Mouse (Mus musculus) liver, postnatal 0 days (tissue): ENCODE data around the gene Rsu1. TPM values are rescaled to one million over a fixed set of nuclear protein-coding genes. Genes with fewer than 3 reads are reported as not detected.

Source experiments
- ATAC-seq: fragments of 200-750 bp; cut with Nextera tagmentation; 2 replicates; pipeline ENCODE4 v1.8.0; 2017; ENCODE audit warnings: mild to moderate bottlenecking, moderate library complexity
- DNase-seq: peaks from one replicate; pipeline ENCODE4 v3.0.0-alpha.2; 2016
- H3K27ac ChIP-seq: fragments of 300-500 bp; sonication (generic); 2 replicates; pipeline ENCODE4 v1.5.1; 2014; ENCODE audit warnings: antibody characterized with exemption, moderate library complexity, mild to moderate bottlenecking, low read depth
- H3K27me3 ChIP-seq: fragments of 300-500 bp; sonication (generic); 2 replicates; pipeline ENCODE4 v1.6.1; 2014; ENCODE audit warnings: low read length, control low read depth, mixed read lengths; ENCODE audit not compliant: insufficient read depth
- H3K36me3 ChIP-seq: fragments of 300-500 bp; sonication (generic); replicated peaks from 2 replicates; pipeline ENCODE4 v1.6.1; 2014; ENCODE audit warnings: mild to moderate bottlenecking, control low read depth, low read length, moderate library complexity, mixed read lengths; ENCODE audit not compliant: insufficient read depth
- H3K4me1 ChIP-seq: fragments of 300-500 bp; sonication (generic); 2 replicates; pipeline ENCODE4 v1.6.1; 2014; ENCODE audit warnings: antibody characterized with exemption, mild to moderate bottlenecking, control low read depth; ENCODE audit not compliant: insufficient read depth
- H3K4me2 ChIP-seq: fragments of 300-500 bp; sonication (generic); 2 replicates; pipeline ENCODE4 v1.6.1; 2014; ENCODE audit warnings: low read depth, mild to moderate bottlenecking, low read length, moderate library complexity, mixed read lengths
- H3K4me3 ChIP-seq: fragments of 300-500 bp; sonication (generic); 2 replicates; pipeline ENCODE4 v1.5.1; 2014; ENCODE audit warnings: low read depth, low read length
- H3K9ac ChIP-seq: fragments of 300-500 bp; sonication (generic); replicated peaks from 2 replicates; pipeline ENCODE4 v1.6.1; 2014; ENCODE audit warnings: mild to moderate bottlenecking, moderate library complexity
- H3K9me3 ChIP-seq: fragments of 300-500 bp; sonication (generic); 2 replicates; pipeline ENCODE4 v1.6.1; 2016; ENCODE audit warnings: mild to moderate bottlenecking, control low read depth, low read length, mixed read lengths
- CTCF ChIP-seq: sonication (generic); IDR thresholded peaks from 2 replicates; pipeline ENCODE4 v1.5.1; 2016; ENCODE audit warnings: antibody characterized with exemption, low read depth
- EP300 ChIP-seq: IDR thresholded peaks from 2 replicates; pipeline ENCODE4 v1.6.1; 2016; ENCODE audit warnings: antibody characterized with exemption, low read depth, mild to moderate bottlenecking
- WGBS: fragments of 180-500 bp; shearing (Covaris S2); extraction: QIAGEN DNeasy Blood & Tissue Kit; methylation state at CpG from one replicate; pipeline ENCODE4 v1.1.7; 2014; ENCODE audit not compliant: insufficient replicate concordance; 5-methylcytosine and 5-hydroxymethylcytosine counted together
- polyA plus RNA-seq: library from polyadenylated mRNA; unstranded; fragments of >200 nt; fragmentation: Nextera tagmentation; extraction: Ambion mirVana; gene quantifications from 2 replicates; pipeline ENCODE4 v1.2.1, GENCODE M21; 2015

Rsu1 gene
- polyA plus RNA-seq, 1 experiment from 2014 or later, result 55.5 TPM

DNA sequence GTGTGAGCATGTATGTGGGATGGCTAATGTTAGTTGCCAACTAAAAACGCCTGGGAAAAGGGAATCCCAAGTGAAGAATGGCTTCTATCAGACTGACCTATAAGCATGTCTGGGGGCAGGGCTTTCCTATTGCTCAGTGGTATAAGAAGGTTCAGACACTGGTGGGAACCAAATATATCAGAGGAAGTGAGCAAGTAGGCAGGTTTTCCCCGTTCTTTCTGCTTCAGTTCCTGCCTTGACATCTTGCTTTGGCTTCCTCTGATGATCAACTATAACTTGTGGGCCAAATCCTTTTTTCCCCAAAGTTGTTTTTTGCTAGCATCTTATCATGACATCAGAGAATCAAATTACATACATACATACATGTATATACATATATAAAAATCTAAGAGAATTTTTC lies 51.1 kb downstream of the Rsu1 start:
- 67% methylated on average over 2 of the region's 2 CpGs for WGBS
- Histone ChIP-seq H3K9me3 (no peaks in the 10 kb centered on the region), H3K27ac (no peak overlapping the region), H3K4me3 (no peak overlapping the region), H3K4me2 (no peak overlapping the region), H3K27me3 (no peaks in the 10 kb centered on the region), H3K36me3 (peaks cover 19% of the 10 kb centered on the region), H3K4me1 (no peaks in the 10 kb centered on the region), H3K9ac (no peak overlapping the region)
- no peak for ATAC-seq
- DNase-seq, result no peak
- TF ChIP-seq CTCF, result no peak
- no peak for TF ChIP-seq EP300

DNA sequence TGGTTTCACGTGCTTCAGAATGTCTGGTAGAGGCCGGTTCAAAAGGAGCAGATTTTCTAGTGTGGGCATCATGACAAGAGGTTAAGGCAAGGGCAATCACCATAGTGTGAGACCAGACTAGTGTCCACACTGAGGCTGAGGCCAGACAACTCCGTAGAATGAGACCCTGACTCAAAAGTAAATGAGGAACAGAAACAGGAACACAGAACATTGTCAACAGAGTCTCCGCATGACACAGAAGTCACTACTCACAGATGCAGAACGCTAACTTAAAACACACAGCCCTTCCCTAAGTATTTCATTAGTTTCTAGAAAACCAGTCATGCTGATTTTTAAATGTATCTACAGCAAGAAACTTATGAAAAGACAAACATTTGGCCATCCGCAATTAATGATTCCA lies 53.1 kb downstream of the Rsu1 start:
- ATAC-seq, result no peak
- no peaks in the 10 kb centered on the region for H3K4me1 ChIP-seq
- no peak overlapping the region for H3K4me3 ChIP-seq
- no peaks in the 10 kb centered on the region for H3K9me3 ChIP-seq
- peaks cover 21% of the 10 kb centered on the region for H3K36me3 ChIP-seq
- no peak overlapping the region for H3K27ac ChIP-seq
- WGBS, result 75% methylated on average over 6 of the region's 6 CpGs
- H3K4me2 ChIP-seq, result no peak overlapping the region
- TF ChIP-seq EP300 (no peak), CTCF (no peak)
- H3K27me3 ChIP-seq, result no peaks in the 10 kb centered on the region
- H3K9ac ChIP-seq, result no peak overlapping the region
- no peak for DNase-seq

DNA sequence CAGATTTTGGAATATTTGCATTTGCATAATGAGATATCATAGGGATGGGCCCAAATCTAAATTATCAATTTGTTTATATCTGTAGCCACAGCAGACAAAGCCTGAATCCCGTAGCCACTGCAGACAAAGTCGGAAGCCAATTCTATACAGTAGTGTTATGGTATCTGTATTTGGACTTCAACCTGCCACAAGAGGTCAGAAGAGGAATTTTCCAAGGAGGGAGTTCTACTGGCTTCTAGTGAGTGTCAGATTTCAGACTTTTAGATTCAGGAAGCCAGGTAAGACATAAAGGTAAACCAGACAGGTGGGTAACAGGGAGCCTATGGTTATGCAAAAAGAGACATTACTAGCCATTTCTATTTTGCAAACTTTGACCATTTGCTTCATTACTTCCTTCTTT lies 64.4 kb downstream of the Rsu1 start:
- TF ChIP-seq EP300 (no peak), CTCF (no peak)
- H3K4me1 ChIP-seq, result no peaks in the 10 kb centered on the region
- ATAC-seq, result no peak
- WGBS, result 77% methylated on average over 2 of the region's 2 CpGs
- H3K27ac ChIP-seq, result no peak overlapping the region
- DNase-seq, result no peak
- H3K36me3 ChIP-seq, result peaks cover 1% of the 10 kb centered on the region; the same call in 1 of the 2 replicates
- no peaks in the 10 kb centered on the region for H3K9me3 ChIP-seq
- no peak overlapping the region for H3K9ac ChIP-seq
- H3K27me3 ChIP-seq, result no peaks in the 10 kb centered on the region
- no peak overlapping the region for H3K4me3 ChIP-seq
- H3K4me2 ChIP-seq, result no peak overlapping the region

DNA sequence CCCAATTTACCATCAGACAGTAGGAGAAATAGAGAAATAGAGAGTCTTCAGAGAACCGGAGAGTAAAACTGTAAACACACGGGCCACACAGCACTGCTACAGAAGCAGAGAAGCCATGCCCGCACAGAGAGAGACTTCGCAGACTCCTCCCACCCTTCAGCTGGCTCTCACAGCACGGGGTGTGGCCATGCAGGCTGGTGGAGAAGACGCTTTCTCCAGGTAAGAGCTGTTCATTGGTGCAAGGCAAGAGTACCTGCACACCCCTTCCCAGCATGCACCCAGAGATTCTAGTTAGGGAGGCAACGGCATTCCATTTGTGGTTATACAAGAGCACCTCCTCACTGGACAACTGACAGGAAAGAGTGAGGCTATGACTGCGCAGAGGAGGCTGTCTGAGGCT lies 64.8 kb downstream of the Rsu1 start:
- no peak overlapping the region for H3K27ac ChIP-seq
- no peaks in the 10 kb centered on the region for H3K27me3 ChIP-seq
- no peaks in the 10 kb centered on the region for H3K4me1 ChIP-seq
- no peak overlapping the region for H3K4me2 ChIP-seq
- TF ChIP-seq EP300 (no peak), CTCF (no peak)
- 65% methylated on average over 8 of the region's 8 CpGs for WGBS
- peaks cover 4% of the 10 kb centered on the region; the same call in 1 of the 2 replicates for H3K36me3 ChIP-seq
- ATAC-seq (no peak), DNase-seq (no peak)
- H3K4me3 ChIP-seq, result no peak overlapping the region
- H3K9me3 ChIP-seq, result no peaks in the 10 kb centered on the region
- no peak overlapping the region for H3K9ac ChIP-seq

- ATAC-seq (no peak), DNase-seq (no peak)
- no peak overlapping the region for H3K4me2 ChIP-seq
- no peaks in the 10 kb centered on the region for H3K9me3 ChIP-seq
- no peaks in the 10 kb centered on the region for H3K4me1 ChIP-seq
- no peak overlapping the region for H3K4me3 ChIP-seq
- no peak overlapping the region for H3K27ac ChIP-seq
- peaks cover 4% of the 10 kb centered on the region; the same call in 1 of the 2 replicates for H3K36me3 ChIP-seq
- WGBS, result 87% methylated on average over 6 of the region's 6 CpGs
- TF ChIP-seq CTCF (no peak), EP300 (no peak)
- H3K27me3 ChIP-seq, result no peaks in the 10 kb centered on the region
- no peak overlapping the region for H3K9ac ChIP-seq
These were observed 68.3 kb downstream of the Rsu1 start for GRCm38 (mm10) chr2:13202805-13203475.

- Histone ChIP-seq H3K27ac (no peak overlapping the region), H3K9me3 (no peaks in the 10 kb centered on the region), H3K4me3 (no peak overlapping the region), H3K4me1 (no peaks in the 10 kb centered on the region), H3K9ac (no peak overlapping the region), H3K36me3 (peaks cover 4% of the 10 kb centered on the region; the same call in 1 of the 2 replicates), H3K27me3 (no peaks in the 10 kb centered on the region), H3K4me2 (no peak overlapping the region)
- no peak for ATAC-seq
- no peak for DNase-seq
- 83% methylated on average over 7 of the region's 7 CpGs for WGBS
- no peak for TF ChIP-seq CTCF
- no peak for TF ChIP-seq EP300
These were observed 71.5 kb downstream of the Rsu1 start for GRCm38 (mm10) chr2:13199713-13200112.

DNA sequence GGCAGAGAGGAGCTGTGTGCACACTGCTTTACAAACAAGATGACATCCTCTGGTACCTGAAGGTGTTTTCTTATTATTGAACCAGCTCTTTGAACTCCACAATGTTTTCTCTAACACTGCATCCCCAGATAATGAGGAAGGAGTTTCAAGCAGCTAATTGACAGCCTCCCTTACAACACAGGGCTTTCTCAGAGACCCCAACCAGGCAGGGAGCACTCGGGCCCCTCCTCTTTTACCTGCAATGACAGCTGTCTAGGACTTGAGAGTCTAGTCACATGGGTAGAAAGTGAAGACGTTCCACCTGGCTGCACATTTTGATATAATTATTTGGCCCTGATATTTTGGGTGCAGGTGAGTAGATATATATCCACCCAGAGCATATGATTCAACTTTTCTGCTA lies 72.2 kb downstream of the Rsu1 start:
- H3K9ac ChIP-seq, result no peak overlapping the region
- 69% methylated on average over 2 of the region's 2 CpGs for WGBS
- H3K27me3 ChIP-seq, result no peaks in the 10 kb centered on the region
- H3K4me2 ChIP-seq, result no peak overlapping the region
- H3K4me1 ChIP-seq, result no peaks in the 10 kb centered on the region
- no peaks in the 10 kb centered on the region for H3K9me3 ChIP-seq
- ATAC-seq, result no peak
- H3K36me3 ChIP-seq, result peaks cover 4% of the 10 kb centered on the region; the same call in 1 of the 2 replicates
- no peak overlapping the region for H3K4me3 ChIP-seq
- no peak overlapping the region for H3K27ac ChIP-seq
- no peak for DNase-seq
- no peak for TF ChIP-seq EP300
- no peak for TF ChIP-seq CTCF
